Mouse (Mus musculus): ENCODE measurements at regions not wholly inside any gene's neighbourhood (a gene's known extent, or its start where the extent isn't known, plus 50 kb on each side); places are given as distances from the start of the nearest gene placed in this dataset.

DNA sequence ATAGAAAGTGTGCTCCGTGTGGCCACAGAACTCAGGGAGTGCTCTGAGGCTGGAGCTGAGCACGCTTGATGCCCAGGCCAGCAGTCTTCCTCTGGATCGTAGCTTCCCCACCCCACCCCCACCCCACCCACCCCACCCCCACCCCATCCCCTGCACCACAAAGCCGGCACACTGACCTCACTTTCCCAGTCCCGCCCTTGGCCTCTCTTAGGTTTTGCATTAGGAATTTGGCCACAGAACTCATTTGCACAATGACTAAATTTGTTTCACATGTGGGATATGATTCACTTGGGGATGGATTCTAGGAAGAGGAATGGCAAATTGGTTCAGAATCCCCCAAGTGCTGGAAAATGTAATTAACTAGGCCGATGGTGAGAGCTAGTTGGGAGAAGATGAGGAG is 94.3 kb downstream of the Tmx1 start:
- Histone ChIP-seq H3K9ac (no peak overlapping the region), H3K4me1 (replicated peaks) (no peaks in the 10 kb centered on the region), H3K4me2 (no peak overlapping the region), H3K9me3 (replicated peaks) (no peaks in the 10 kb centered on the region), H3K36me3 (no peaks in the 10 kb centered on the region), H3K4me3 (replicated peaks) (no peak overlapping the region), H3K27me3 (no peaks in the 10 kb centered on the region), H3K27ac (no peak overlapping the region)
- DNase-seq, result no peak
- 54% methylated on average over 6 of the region's 6 CpGs for WGBS (ENCODE audit: insufficient replicate concordance)
- ATAC-seq (ENCODE audit: low read depth), result no peak

DNA sequence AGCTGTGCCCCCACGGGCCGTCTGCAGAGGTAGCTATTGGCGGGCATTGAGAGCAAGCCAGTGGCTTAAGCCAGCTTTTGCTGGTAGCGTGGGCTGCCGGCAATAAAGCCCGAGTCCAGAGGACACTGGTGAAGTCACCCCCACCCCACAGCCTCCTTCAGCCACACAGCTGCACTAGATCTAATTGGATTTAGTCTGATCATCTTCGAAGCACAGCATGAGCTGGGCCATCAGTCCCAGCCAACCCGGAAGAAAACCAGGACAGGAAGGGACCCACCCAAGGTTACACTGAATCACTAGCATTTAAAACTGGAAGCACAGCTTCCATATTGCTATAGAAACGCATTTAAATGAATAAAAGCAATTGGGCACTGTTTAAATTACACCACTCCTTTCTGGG is 96.4 kb downstream of the Tmx1 start:
- H3K9ac ChIP-seq, result no peak overlapping the region
- H3K4me2 ChIP-seq, result no peak overlapping the region
- no peaks in the 10 kb centered on the region for H3K27me3 ChIP-seq
- ATAC-seq (ENCODE audit: low read depth), result no peak
- 66% methylated on average over 9 of the region's 9 CpGs for WGBS (ENCODE audit: insufficient replicate concordance)
- no peaks in the 10 kb centered on the region for H3K36me3 ChIP-seq
- no peak overlapping the region for H3K4me3 ChIP-seq (replicated peaks)
- no peak overlapping the region for H3K27ac ChIP-seq
- no peaks in the 10 kb centered on the region for H3K9me3 ChIP-seq (replicated peaks)
- no peak for DNase-seq
- no peaks in the 10 kb centered on the region for H3K4me1 ChIP-seq (replicated peaks)

DNA sequence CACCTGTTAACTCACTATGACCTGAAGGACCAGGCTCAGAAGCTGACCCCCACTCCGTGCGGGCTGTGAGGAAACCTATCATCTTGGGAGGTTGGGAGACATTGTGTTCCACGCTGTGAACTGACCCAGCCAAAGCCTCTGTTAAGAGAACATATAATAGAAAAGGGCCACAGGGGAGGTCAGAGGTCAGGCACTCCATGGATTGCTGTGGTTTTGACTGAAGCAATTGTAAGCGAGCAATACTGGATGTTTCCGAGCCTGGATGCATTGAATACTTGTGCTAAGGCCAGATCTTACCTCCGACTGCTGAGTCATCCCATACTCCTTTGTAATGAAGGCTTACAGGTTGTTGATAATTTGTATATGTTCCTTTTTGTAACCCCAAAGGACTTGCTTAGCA is 101.0 kb downstream of the Tmx1 start:
- Histone ChIP-seq H3K9me3 (replicated peaks) (no peaks in the 10 kb centered on the region), H3K4me3 (replicated peaks) (no peak overlapping the region), H3K36me3 (no peaks in the 10 kb centered on the region), H3K27me3 (no peaks in the 10 kb centered on the region), H3K4me2 (no peak overlapping the region), H3K9ac (no peak overlapping the region), H3K27ac (no peak overlapping the region), H3K4me1 (replicated peaks) (no peaks in the 10 kb centered on the region)
- no peak for DNase-seq
- WGBS (ENCODE audit: insufficient replicate concordance), result 67% methylated on average over 6 of the region's 6 CpGs
- no peak for ATAC-seq (ENCODE audit: low read depth)

DNA sequence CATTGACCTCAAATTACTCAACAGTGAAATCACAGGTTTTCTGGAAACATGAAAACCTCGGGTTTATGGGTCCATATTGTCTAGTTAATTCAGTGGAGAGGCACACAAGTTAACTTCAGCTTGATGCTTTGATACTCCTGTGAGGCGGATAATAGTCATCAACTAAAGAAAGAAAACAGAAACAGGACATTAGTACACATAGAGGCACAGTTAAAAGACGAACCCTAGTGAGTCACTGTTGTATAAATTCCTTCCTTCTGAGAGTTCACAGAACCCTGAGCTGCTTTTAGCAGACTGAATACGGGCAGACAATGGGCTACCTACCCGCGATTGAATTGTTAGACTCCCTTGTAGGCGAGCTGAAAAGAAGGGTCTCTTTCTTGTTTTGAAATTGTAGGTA is 101.7 kb downstream of the Tmx1 start:
- no peak overlapping the region for H3K27ac ChIP-seq
- WGBS (ENCODE audit: insufficient replicate concordance), result 57% methylated on average over 7 of the region's 7 CpGs
- H3K4me1 ChIP-seq (replicated peaks), result no peaks in the 10 kb centered on the region
- H3K9ac ChIP-seq, result no peak overlapping the region
- H3K36me3 ChIP-seq, result no peaks in the 10 kb centered on the region
- H3K4me2 ChIP-seq, result no peak overlapping the region
- H3K9me3 ChIP-seq (replicated peaks), result no peaks in the 10 kb centered on the region
- H3K4me3 ChIP-seq (replicated peaks), result no peak overlapping the region
- ATAC-seq (ENCODE audit: low read depth) (no peak), DNase-seq (no peak)
- H3K27me3 ChIP-seq, result no peaks in the 10 kb centered on the region

DNA sequence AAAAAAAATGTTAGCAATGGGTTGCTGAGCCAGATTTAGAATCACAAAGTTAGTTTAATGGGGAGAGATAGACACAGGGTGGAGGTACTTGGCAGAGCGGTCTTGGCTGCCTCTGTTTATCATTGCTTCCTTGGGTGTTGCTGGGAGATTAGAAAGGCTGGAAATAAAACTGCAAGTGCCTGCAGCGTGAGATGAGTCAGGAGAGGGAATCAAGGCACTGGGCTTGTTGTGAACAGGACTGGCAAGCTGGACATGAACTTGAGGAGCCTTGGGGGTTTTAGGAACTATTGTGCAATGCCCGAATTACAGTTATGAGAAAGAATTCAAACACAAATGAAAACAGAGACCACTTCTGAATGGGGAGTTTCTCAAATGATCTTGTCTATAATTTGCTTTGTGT is 102.8 kb downstream of the Tmx1 start:
- DNase-seq (no peak), ATAC-seq (ENCODE audit: low read depth) (no peak)
- WGBS (ENCODE audit: insufficient replicate concordance), result 35% methylated on average over 3 of the region's 3 CpGs

DNA sequence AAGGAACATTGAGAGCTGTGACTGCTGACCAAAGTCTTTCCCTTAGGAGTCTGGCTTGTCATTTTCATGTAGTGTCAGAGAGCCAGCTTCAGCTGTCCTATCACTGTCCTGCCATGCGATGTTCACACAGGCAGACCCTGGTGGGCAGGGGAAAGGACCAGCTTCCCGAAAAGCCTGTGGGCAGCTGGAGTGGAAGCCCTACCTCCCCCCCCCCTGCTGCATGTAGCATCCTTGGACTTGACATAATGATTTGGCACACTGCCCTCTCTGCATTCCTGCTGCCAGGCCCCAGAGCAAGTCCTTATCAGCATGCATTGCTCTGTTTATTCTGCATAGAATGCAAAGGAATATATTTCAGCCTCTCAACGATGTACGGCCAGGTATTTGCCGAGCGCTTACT is 103.9 kb downstream of the Tmx1 start:
- Histone ChIP-seq H3K36me3 (no peaks in the 10 kb centered on the region), H3K4me2 (no peak overlapping the region), H3K27ac (no peak overlapping the region), H3K9ac (no peak overlapping the region), H3K9me3 (replicated peaks) (no peaks in the 10 kb centered on the region), H3K4me1 (replicated peaks) (no peaks in the 10 kb centered on the region), H3K27me3 (no peaks in the 10 kb centered on the region), H3K4me3 (replicated peaks) (no peak overlapping the region)
- no peak for ATAC-seq (ENCODE audit: low read depth)
- DNase-seq, result no peak
- 67% methylated on average over 6 of the region's 6 CpGs for WGBS (ENCODE audit: insufficient replicate concordance)

More for the DNA sequence above, 102.8 kb downstream of the Tmx1 start:
- no peak overlapping the region for H3K4me3 ChIP-seq (replicated peaks)
- H3K27ac ChIP-seq, result no peak overlapping the region
- no peaks in the 10 kb centered on the region for H3K9me3 ChIP-seq (replicated peaks)
- H3K4me1 ChIP-seq (replicated peaks), result no peaks in the 10 kb centered on the region
- no peak overlapping the region for H3K9ac ChIP-seq
- H3K4me2 ChIP-seq, result no peak overlapping the region
- no peaks in the 10 kb centered on the region for H3K36me3 ChIP-seq
- H3K27me3 ChIP-seq, result no peaks in the 10 kb centered on the region

DNA sequence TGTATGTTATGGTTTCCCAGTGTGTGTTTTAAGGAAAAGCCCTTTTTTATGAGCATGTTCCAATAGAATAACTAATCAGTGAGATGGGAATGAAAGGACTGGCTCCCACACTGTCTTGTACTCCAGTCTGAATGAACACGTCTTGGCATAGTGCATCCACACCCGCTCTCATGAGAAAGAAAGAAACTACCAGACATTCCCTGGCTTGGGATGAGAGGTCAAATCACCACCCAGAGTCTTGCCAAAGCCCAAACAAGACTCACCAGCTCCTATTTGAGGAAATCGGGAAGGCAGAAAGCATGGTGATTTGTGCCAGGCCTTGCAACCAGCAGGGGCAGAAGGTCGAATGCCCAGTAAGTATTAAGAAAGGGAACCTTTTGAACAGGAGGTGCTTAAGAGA is 110.6 kb downstream of the Tmx1 start:
- no peak overlapping the region for H3K4me3 ChIP-seq (replicated peaks)
- no peak for ATAC-seq (ENCODE audit: low read depth)
- no peaks in the 10 kb centered on the region for H3K4me1 ChIP-seq (replicated peaks)
- 64% methylated on average over 4 of the region's 4 CpGs for WGBS (ENCODE audit: insufficient replicate concordance)
- H3K27ac ChIP-seq, result no peak overlapping the region
- H3K9ac ChIP-seq, result no peak overlapping the region
- no peaks in the 10 kb centered on the region for H3K9me3 ChIP-seq (replicated peaks)
- no peak for DNase-seq
- no peak overlapping the region for H3K4me2 ChIP-seq
- H3K36me3 ChIP-seq, result no peaks in the 10 kb centered on the region
- no peaks in the 10 kb centered on the region for H3K27me3 ChIP-seq

DNA sequence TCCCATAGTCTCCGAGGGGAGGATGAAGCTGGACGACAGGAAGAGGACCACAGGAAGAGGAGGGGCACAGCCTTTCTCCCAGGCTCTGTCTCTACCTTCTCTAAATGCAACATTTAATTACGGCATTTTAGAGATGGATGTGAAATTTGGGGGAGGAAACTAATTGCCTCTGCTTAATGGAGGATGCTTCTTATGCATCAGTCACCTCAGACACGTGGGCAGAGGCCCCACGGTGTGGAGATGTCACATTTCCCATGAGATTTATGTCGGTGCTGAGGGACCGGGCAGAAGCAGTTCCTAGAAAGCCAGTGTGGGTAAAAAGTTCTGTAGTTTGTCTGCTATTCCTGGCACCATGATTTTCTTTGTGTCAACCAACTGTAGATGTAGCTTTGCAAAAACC is 122.8 kb downstream of the Tmx1 start:
- Histone ChIP-seq H3K9me3 (replicated peaks) (no peaks in the 10 kb centered on the region), H3K36me3 (no peaks in the 10 kb centered on the region), H3K27me3 (no peaks in the 10 kb centered on the region), H3K4me2 (no peak overlapping the region), H3K27ac (no peak overlapping the region), H3K9ac (no peak overlapping the region), H3K4me1 (replicated peaks) (no peaks in the 10 kb centered on the region), H3K4me3 (replicated peaks) (no peak overlapping the region)
- WGBS (ENCODE audit: insufficient replicate concordance), result 41% methylated on average over 7 of the region's 7 CpGs
- ATAC-seq (ENCODE audit: low read depth) (no peak), DNase-seq (no peak)

DNA sequence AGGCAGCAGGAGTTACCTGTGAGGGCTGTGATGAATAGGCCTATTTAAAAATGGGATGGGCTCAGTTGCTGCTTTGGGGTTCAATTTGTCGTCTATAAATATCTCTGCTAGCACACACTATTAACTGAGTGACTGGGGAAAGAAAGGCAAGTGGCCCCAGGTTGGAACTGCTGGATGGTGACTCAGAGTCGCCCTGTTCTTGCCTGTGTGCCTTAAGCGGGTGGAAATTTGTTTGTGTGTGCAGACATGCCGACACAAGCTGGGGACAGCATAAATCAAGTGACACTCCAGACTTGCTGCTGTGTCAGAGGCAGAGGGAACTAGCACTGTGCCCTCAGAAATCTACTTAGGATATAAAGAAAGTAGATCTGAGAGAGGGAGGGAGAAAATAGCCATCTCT is 124.9 kb downstream of the Tmx1 start:
- no peaks in the 10 kb centered on the region for H3K9me3 ChIP-seq (replicated peaks)
- no peak overlapping the region for H3K4me3 ChIP-seq (replicated peaks)
- DNase-seq (no peak), ATAC-seq (ENCODE audit: low read depth) (no peak)
- H3K4me1 ChIP-seq (replicated peaks), result no peaks in the 10 kb centered on the region
- H3K36me3 ChIP-seq, result no peaks in the 10 kb centered on the region
- H3K27me3 ChIP-seq, result no peaks in the 10 kb centered on the region
- H3K27ac ChIP-seq, result no peak overlapping the region
- H3K4me2 ChIP-seq, result no peak overlapping the region
- H3K9ac ChIP-seq, result no peak overlapping the region
- WGBS (ENCODE audit: insufficient replicate concordance), result 62% methylated on average over 4 of the region's 4 CpGs

DNA sequence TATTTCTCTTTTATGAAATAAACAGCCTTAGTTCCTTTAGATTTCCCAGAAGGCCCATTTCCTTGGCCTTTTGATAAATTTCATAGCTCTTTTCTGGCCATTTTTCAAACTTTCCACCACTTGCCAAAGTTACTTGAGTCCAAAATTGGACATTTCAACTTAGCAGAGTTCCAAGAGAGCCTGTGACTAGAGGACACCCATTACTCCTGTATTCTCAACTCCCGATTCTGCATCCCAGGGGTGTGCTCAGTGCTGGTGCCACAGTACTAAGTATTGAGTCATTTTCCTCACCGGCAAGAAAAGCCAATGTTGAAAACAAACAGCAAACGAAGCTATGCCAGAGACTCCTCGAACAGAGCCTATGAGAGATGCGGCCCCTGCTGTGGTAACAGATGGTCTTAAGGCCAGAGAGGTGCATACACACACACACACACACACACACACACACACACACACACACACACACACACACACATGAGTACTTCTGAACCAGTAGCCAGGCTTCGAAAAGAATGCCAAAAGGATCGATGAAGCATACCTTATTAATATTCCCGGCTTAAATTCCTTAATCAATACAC is 126.5 kb downstream of the Tmx1 start:
- 77% methylated on average over 8 of the region's 8 CpGs for WGBS (ENCODE audit: insufficient replicate concordance)
- no peaks in the 10 kb centered on the region for H3K4me1 ChIP-seq (replicated peaks)
- H3K27ac ChIP-seq, result no peak overlapping the region
- no peak overlapping the region for H3K4me3 ChIP-seq (replicated peaks)
- H3K9ac ChIP-seq, result no peak overlapping the region
- DNase-seq (no peak), ATAC-seq (ENCODE audit: low read depth) (no peak)
- no peak overlapping the region for H3K4me2 ChIP-seq
- no peaks in the 10 kb centered on the region for H3K36me3 ChIP-seq
- H3K9me3 ChIP-seq (replicated peaks), result no peaks in the 10 kb centered on the region
- H3K27me3 ChIP-seq, result no peaks in the 10 kb centered on the region

DNA sequence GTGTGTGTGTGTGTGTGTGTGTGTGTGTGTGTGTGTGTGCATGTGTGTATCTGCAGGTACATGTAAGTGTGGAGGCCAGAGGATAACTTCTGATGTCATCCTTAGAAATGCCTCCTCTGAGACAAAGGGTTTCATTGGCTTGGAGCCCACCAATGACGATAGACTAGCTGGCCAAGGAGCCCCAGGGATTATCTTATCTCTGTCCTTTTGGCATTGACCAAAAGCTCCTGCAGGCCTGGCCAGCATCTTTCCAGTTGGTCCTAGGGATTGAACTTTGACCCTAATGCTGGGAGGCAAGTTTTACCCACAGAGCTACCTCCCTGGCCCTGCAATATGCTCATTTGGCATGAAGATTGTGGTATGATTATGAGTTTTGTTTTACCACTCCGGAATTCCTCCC is 133.3 kb downstream of the Tmx1 start:
- no peak overlapping the region for H3K4me2 ChIP-seq
- no peaks in the 10 kb centered on the region for H3K9me3 ChIP-seq (replicated peaks)
- DNase-seq (no peak), ATAC-seq (ENCODE audit: low read depth) (no peak)
- H3K9ac ChIP-seq, result no peak overlapping the region
- 36% methylated on average over 2 of the region's 2 CpGs for WGBS (ENCODE audit: insufficient replicate concordance)
- H3K27me3 ChIP-seq, result no peaks in the 10 kb centered on the region
- H3K4me3 ChIP-seq (replicated peaks), result no peak overlapping the region
- H3K36me3 ChIP-seq, result no peaks in the 10 kb centered on the region
- H3K27ac ChIP-seq, result no peak overlapping the region
- H3K4me1 ChIP-seq (replicated peaks), result no peaks in the 10 kb centered on the region

DNA sequence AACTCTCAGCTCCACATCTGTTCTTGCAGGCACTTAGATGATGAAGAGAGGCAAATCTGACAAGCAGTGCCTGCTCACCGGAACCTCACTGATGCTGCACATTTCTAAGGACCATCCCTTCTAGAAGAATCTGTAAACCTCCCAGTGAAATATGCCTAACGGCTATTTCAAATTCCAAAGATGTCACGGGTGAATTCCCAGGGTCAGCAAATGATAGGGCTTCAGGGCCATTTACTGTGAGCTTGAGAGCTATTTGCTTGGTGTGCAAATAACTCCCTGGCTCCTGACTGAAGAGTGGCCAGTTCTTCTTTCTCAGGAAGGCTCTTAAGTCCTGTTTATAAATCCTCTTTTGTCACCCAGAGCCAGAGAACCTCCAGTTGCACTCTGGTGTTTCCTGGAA is 135.3 kb downstream of the Tmx1 start:
- Histone ChIP-seq H3K4me1 (replicated peaks) (no peaks in the 10 kb centered on the region), H3K9me3 (replicated peaks) (no peaks in the 10 kb centered on the region), H3K4me2 (no peak overlapping the region), H3K27ac (no peak overlapping the region), H3K4me3 (replicated peaks) (no peak overlapping the region), H3K27me3 (no peaks in the 10 kb centered on the region), H3K36me3 (no peaks in the 10 kb centered on the region), H3K9ac (no peak overlapping the region)
- ATAC-seq (ENCODE audit: low read depth) (no peak), DNase-seq (no peak)
- 61% methylated on average over 3 of the region's 3 CpGs for whole genome bisulfite sequencing (ENCODE audit: insufficient replicate concordance)

Data from liver, embryonic 13.5 days (tissue).